Mouse (Mus musculus) heart, adult 2 months (tissue): ENCODE results near the gene Ppt2. TPM values are rescaled to one million over a fixed set of nuclear protein-coding genes. Genes with fewer than 3 reads are reported as not detected.

Source experiments
- DNase-seq, 2 experiments: peaks; one replicate each; pipeline ENCODE4 v3.0.0; 2021
- H3K27ac ChIP-seq: fragments of 200-600 bp; 2 replicates; pipeline ENCODE4 v1.8.1; 2022
- H3K27me3 ChIP-seq: fragments of 200-500 bp; 2 replicates; pipeline ENCODE4 v1.6.1; 2012; ENCODE audit warnings: mild to moderate bottlenecking, low read length, inconsistent platforms, mixed read lengths; ENCODE audit not compliant: control insufficient read depth, insufficient read depth
- H3K36me3 ChIP-seq: fragments of 200-500 bp; 2 replicates; pipeline ENCODE4 v1.6.1; 2012; ENCODE audit warnings: low read length, inconsistent platforms; ENCODE audit not compliant: control insufficient read depth, insufficient read depth
- H3K4me1 ChIP-seq: fragments of 200-500 bp; 2 replicates; pipeline ENCODE4 v1.6.1; 2011; ENCODE audit warnings: low read length; ENCODE audit not compliant: control insufficient read depth, insufficient read depth
- H3K4me3 ChIP-seq: fragments of 200-600 bp; 2 replicates; pipeline ENCODE4 v1.8.1; 2022
- H3K79me2 ChIP-seq: fragments of 200-500 bp; replicated peaks from 2 replicates; pipeline ENCODE4 v1.6.1; 2012; ENCODE audit warnings: mild to moderate bottlenecking, inconsistent platforms, low read length, moderate library complexity, mixed read lengths; ENCODE audit not compliant: control insufficient read depth, insufficient read depth
- H3K9ac ChIP-seq: fragments of 200-500 bp; 2 replicates; pipeline ENCODE4 v1.6.1; 2012; ENCODE audit warnings: low read depth, mild to moderate bottlenecking, control low read depth, inconsistent platforms, low read length, mixed read lengths
- CTCF ChIP-seq: fragments of 200-600 bp; IDR thresholded peaks from 2 replicates; pipeline ENCODE4 v1.8.1; 2022; ENCODE audit warnings: antibody characterized with exemption, mild to moderate bottlenecking, moderate library complexity
- EP300 ChIP-seq: fragments of 200-500 bp; IDR thresholded peaks from 2 replicates; pipeline ENCODE4 v1.6.1; 2011; ENCODE audit warnings: low read depth, low read length, control low read depth; ENCODE audit not compliant: insufficient read depth
- POLR2A ChIP-seq: fragments of 200-500 bp; IDR thresholded peaks from 2 replicates; pipeline ENCODE4 v1.6.1; 2011; ENCODE audit warnings: mild to moderate bottlenecking, low read depth, low read length, control low read depth; ENCODE audit not compliant: insufficient read depth
- WGBS: fragments of 180-500 bp; shearing (Covaris S2); methylation state at CpG from one replicate; pipeline ENCODE4 v1.1.7; 2018; 5-methylcytosine and 5-hydroxymethylcytosine counted together
- intact Hi-C: fragments of 180-260 bp; cut with DNase I; formaldehyde crosslinking; loops from one replicate; pipeline ENCODE4 v1.15.1; 2025
- polyA plus RNA-seq: library from polyadenylated mRNA; depleted of rRNA; stranded (reverse); fragments of >200 nt; gene quantifications from 2 replicates; pipeline ENCODE4 v1.2.3, GENCODE M21; 2012
- total RNA-seq, 2 experiments: library from RNA; stranded (reverse); gene quantifications; 2 replicates each; pipeline ENCODE4 v1.2.3; 2021

Ppt2 gene
- total and polyA plus RNA-seq, 3 experiments = 50.5 to 63.9 (median 53.0) TPM

GRCm38 (mm10) chr17:34585121-34585520 lies 43.2 kb downstream of the Ppt2 start:
- WGBS = 80% methylated on average over 8 of the region's 8 CpGs

GRCm38 (mm10) chr17:34583819-34584218 lies 44.5 kb downstream of the Ppt2 start:
- H3K9ac ChIP-seq = no peak overlapping the region
- TF ChIP-seq POLR2A (no peak), EP300 (no peak), CTCF (no peak)
- H3K4me3 ChIP-seq = no peak overlapping the region
- no peaks in the 10 kb centered on the region for H3K79me2 ChIP-seq
- no peak for DNase-seq
- H3K4me1 ChIP-seq = peaks cover 7% of the 10 kb centered on the region
- WGBS = 87% methylated on average over 8 of the region's 8 CpGs
- H3K27me3 ChIP-seq = no peaks in the 10 kb centered on the region
- no peak overlapping the region for H3K27ac ChIP-seq
- H3K36me3 ChIP-seq = no peaks in the 10 kb centered on the region
- intact Hi-C loops = no loop called here

More at GRCm38 (mm10) chr17:34585121-34585520, 43.2 kb downstream of the Ppt2 start:
- no peaks in the 10 kb centered on the region for H3K36me3 ChIP-seq
- H3K4me3 ChIP-seq = no peak overlapping the region
- H3K79me2 ChIP-seq = no peaks in the 10 kb centered on the region
- no peak overlapping the region for H3K27ac ChIP-seq
- DNase-seq = no peak
- H3K9ac ChIP-seq = no peak overlapping the region
- intact Hi-C loops = no loop called here
- TF ChIP-seq POLR2A = no peak
- no peak for TF ChIP-seq CTCF
- no peak for TF ChIP-seq EP300
- H3K4me1 ChIP-seq = peaks cover 12% of the 10 kb centered on the region
- H3K27me3 ChIP-seq = no peaks in the 10 kb centered on the region

GRCm38 (mm10) chr17:34583397-34583796 lies 44.9 kb downstream of the Ppt2 start:
- Histone ChIP-seq H3K79me2 (no peaks in the 10 kb centered on the region), H3K27ac (no peak overlapping the region), H3K4me1 (peaks cover 6% of the 10 kb centered on the region), H3K9ac (no peak overlapping the region), H3K27me3 (no peaks in the 10 kb centered on the region), H3K36me3 (no peaks in the 10 kb centered on the region), H3K4me3 (no peak overlapping the region)
- DNase-seq = no peak
- TF ChIP-seq POLR2A (no peak), CTCF (no peak), EP300 (no peak)
- 54% methylated on average over 7 of the region's 7 CpGs for WGBS
- intact Hi-C loops = no loop called here

- Histone ChIP-seq H3K79me2 (no peaks in the 10 kb centered on the region), H3K4me1 (peaks cover 3% of the 10 kb centered on the region; the same call in 1 of the 2 replicates), H3K4me3 (no peak overlapping the region), H3K9ac (no peak overlapping the region), H3K27me3 (no peaks in the 10 kb centered on the region), H3K27ac (no peak overlapping the region), H3K36me3 (no peaks in the 10 kb centered on the region)
- WGBS = 87% methylated on average over 12 of the region's 12 CpGs
- no peak for DNase-seq
- TF ChIP-seq POLR2A (no peak), CTCF (no peak), EP300 (no peak)
- intact Hi-C loops = no loop called here
Observed at GRCm38 (mm10) chr17:34582528-34582927, 45.8 kb downstream of the Ppt2 start.

- Histone ChIP-seq H3K9ac (no peak overlapping the region), H3K36me3 (no peaks in the 10 kb centered on the region), H3K79me2 (no peaks in the 10 kb centered on the region), H3K4me3 (no peak overlapping the region), H3K27me3 (no peaks in the 10 kb centered on the region), H3K27ac (no peak overlapping the region), H3K4me1 (no peaks in the 10 kb centered on the region)
- 91% methylated on average over 3 of the region's 3 CpGs for WGBS
- TF ChIP-seq POLR2A (no peak), EP300 (no peak), CTCF (no peak)
- DNase-seq = no peak
- intact Hi-C loops = no loop called here
Observed at GRCm38 (mm10) chr17:34578070-34578469, 50.2 kb downstream of the Ppt2 start.

- 48% methylated on average over 5 of the region's 5 CpGs for WGBS
Observed at GRCm38 (mm10) chr17:34576577-34576976, 51.7 kb downstream of the Ppt2 start.

More at GRCm38 (mm10) chr17:34576577-34576976, 51.7 kb downstream of the Ppt2 start:
- Histone ChIP-seq H3K36me3 (no peaks in the 10 kb centered on the region), H3K27ac (no peak overlapping the region), H3K4me1 (no peaks in the 10 kb centered on the region), H3K4me3 (no peak overlapping the region), H3K79me2 (no peaks in the 10 kb centered on the region), H3K9ac (no peak overlapping the region), H3K27me3 (no peaks in the 10 kb centered on the region)
- DNase-seq = no peak
- TF ChIP-seq CTCF (no peak), POLR2A (no peak), EP300 (no peak)
- intact Hi-C loops = no loop called here
